Mouse (Mus musculus): ENCODE measurements around the gene Wscd1.

GRCm38 (mm10) chr11:71812921-71813320 is 63.2 kb downstream of the Wscd1 start:
- TF ChIP-seq CTCF (IDR thresholded peaks at IDR 0.05; ENCODE audit: low read depth) (no peak), EP300 (IDR thresholded peaks at IDR 0.05; ENCODE audit: low read depth) (no peak)
